Mouse (Mus musculus) Patski (cell line): ENCODE data around the gene Lima1. TPM values are rescaled to one million over a fixed set of nuclear protein-coding genes. Genes with fewer than 3 reads are reported as not detected.
"Not testable (repeated sequence)": the region's sequence is repeated elsewhere in the genome, so short reads cannot be mapped to it uniquely, and the experiment has no call there.

Source experiments
- ATAC-seq: fragments of 100-300 bp; one replicate; pipeline ENCODE4 v1.8.0; 2021
- CTCF ChIA-PET: fragments of 350-600 bp; sonication (Branson Sonifier 250); formaldehyde crosslinking; loops from one replicate; lab custom pipeline; 2022; ENCODE audit warnings: inconsistent platforms; lab: Charles Lee
- POLR2A ChIA-PET: fragments of 350-600 bp; sonication (Branson Sonifier 250); formaldehyde crosslinking; loops from one replicate; lab custom pipeline; 2022; ENCODE audit warnings: antibody characterized with exemption, inconsistent platforms; lab: Charles Lee
- DNase-seq: peaks from one replicate; pipeline ENCODE4 v3.0.0-alpha.2; 2011; ENCODE audit warnings: low read depth, low spot score
- H3K27me3 ChIP-seq: fragments of 371-371 bp; one replicate; pipeline ENCODE4 v1.5.1; 2021
- CTCF ChIP-seq: fragments of 100-300 bp; IDR thresholded peaks from one replicate; pipeline ENCODE4 v1.5.1; 2021
- in situ Hi-C: fragments of 300-500 bp; cut with MboI; formaldehyde crosslinking; loops from 3 replicates; pipeline ENCODE4 v1.11.1; 2018; ENCODE audit warnings: low pct_unique_long_range_greater_than_20kb, mixed read lengths
- polyA plus RNA-seq: library from polyadenylated mRNA; unstranded; gene quantifications from one replicate; pipeline ENCODE4 v1.2.3, GENCODE M21; 2021

The Lima1 gene
- polyA plus RNA-seq, 1 experiment from 2014 or later = 140 TPM

- POLR2A ChIA-PET = no interaction called here
- CTCF ChIA-PET = interaction anchor here (1.0 to 3.4 kb wide), 6 partner anchors 12 to 88 kb away, joined by 3 to 33 read pairs (median 6); no protein-coding TSS in a partner anchor
- ATAC-seq (no peak), DNase-seq (no peak)
- in situ Hi-C loops = loop anchor here (10.0 to 25.0 kb wide), 2 partner anchors 308 to 416 kb away; partner anchors contain the start of gene Aqp5
- no peak for TF ChIP-seq CTCF
- H3K27me3 ChIP-seq = no peaks in the 10 kb centered on the region
These were observed 28.0 kb upstream of the Lima1 start for GRCm38 (mm10) chr15:99903227-99903626.

DNA sequence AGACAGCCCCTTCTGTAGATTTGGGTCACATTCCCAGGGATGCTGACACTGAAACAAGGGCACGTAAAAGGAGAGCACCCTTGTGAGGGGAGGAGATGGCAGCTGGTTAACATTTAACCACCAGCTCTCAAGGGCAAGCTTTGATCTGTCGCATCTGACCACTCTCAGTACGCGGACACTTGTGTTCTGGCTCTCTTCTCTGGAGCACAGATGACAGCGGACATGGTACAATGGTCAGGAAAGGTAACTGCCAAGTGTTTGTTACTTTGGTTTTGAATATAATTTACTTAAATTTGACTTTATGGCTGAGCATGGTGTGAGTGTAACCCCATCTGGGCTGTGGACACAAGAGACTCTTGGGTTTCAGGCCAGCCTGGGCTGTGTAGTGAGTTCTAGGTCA, 27.5 kb upstream of the Lima1 start:
- no peak for TF ChIP-seq CTCF
- in situ Hi-C loops = loop anchor here (10.0 to 25.0 kb wide), 2 partner anchors 308 to 415 kb away; partner anchors contain the start of gene Aqp5
- CTCF ChIA-PET = interaction anchor here (0.8 to 3.4 kb wide), 6 partner anchors 12 to 87 kb away, joined by 3 to 33 read pairs (median 6); no protein-coding TSS in a partner anchor
- DNase-seq (no peak), ATAC-seq (no peak)
- POLR2A ChIA-PET = interaction anchor here (1.5 kb wide), 1 partner anchor 83 kb away, joined by 4 read pairs; no protein-coding TSS in a partner anchor
- no peaks in the 10 kb centered on the region for H3K27me3 ChIP-seq

- peak; percentile 56 for TF ChIP-seq CTCF
- DNase-seq (no peak), ATAC-seq (no peak)
- CTCF ChIA-PET = interaction anchor here (0.8 to 1.1 kb wide), 3 partner anchors 18 to 172 kb away, joined by 3 to 5 read pairs (median 3); partner anchors contain the start of gene Cox14
- H3K27me3 ChIP-seq = no peaks in the 10 kb centered on the region
- POLR2A ChIA-PET = no interaction called here
- in situ Hi-C loops = no loop called here
These were observed 21.4 kb upstream of the Lima1 start for GRCm38 (mm10) chr15:99896621-99897020.

- no peak for TF ChIP-seq CTCF
- no peak for DNase-seq
- ChIA-PET POLR2A (interaction anchor here (0.6 kb wide), 1 partner anchor 22 kb away, joined by 4 read pairs; no protein-coding TSS in a partner anchor), CTCF (interaction anchor here (1.6 to 3.9 kb wide), 3 partner anchors 12 to 44 kb away, joined by 3 to 21 read pairs (median 8); no protein-coding TSS in a partner anchor)
- in situ Hi-C loops = loop anchor here (5.0 kb wide), 1 partner anchor 44 kb away; no protein-coding TSS in a partner anchor
- no peaks in the 10 kb centered on the region for H3K27me3 ChIP-seq
- ATAC-seq = no peak
These were observed 16.1 kb upstream of the Lima1 start for GRCm38 (mm10) chr15:99891355-99891754.

DNA sequence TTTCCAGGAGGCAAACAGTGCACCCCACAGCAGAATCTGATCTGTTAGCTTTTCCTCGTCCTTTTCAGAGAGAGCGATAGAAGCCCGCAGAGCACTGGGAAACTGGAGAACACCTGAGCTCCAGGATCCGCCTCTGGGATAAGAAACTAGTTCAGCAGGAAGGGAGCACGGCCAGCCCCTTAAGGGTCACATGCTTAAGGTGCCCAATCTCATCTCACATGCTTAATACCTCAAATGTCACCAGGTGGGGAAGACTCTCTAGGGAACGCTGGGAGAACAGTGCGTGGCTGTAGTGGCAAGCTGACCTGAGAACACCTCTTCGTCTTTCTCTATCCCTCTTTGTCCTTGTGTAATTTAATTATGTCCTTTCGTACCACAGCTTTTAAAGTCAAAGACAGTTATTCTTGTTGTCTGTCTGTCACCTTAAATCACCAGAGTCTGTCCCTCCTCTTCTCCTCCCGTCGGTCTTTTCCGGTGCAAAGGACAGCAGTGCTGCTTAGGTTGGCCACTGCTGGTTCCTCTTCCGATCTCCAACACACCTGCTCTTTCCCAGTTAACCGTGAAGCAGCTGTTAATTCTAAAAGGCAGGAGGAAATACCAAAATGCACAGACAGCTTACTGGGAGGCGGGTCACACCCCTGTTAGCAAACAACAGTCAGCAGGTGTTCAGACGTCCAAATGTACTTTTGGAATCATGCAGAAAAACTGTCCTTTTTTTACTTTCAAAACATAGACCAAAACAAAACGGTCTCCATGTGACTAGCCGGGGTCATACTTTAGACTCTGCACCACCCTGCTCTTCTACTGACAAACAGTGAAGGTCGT, 15.4 kb upstream of the Lima1 start:
- ChIA-PET CTCF (interaction anchor here (1.6 to 3.9 kb wide), 3 partner anchors 13 to 43 kb away, joined by 3 to 21 read pairs (median 8); no protein-coding TSS in a partner anchor), POLR2A (interaction anchor here (0.6 kb wide), 1 partner anchor 548 kb away, joined by 3 read pairs; no protein-coding TSS in a partner anchor)
- no peak for TF ChIP-seq CTCF
- in situ Hi-C loops = loop anchor here (5.0 kb wide), 1 partner anchor 43 kb away; no protein-coding TSS in a partner anchor
- H3K27me3 ChIP-seq = no peaks in the 10 kb centered on the region
- ATAC-seq (no peak), DNase-seq (no peak)

GRCm38 (mm10) chr15:99889275-99889874, 14.1 kb upstream of the Lima1 start:
- in situ Hi-C loops = no loop called here
- ChIA-PET POLR2A (interaction anchor here (0.6 to 1.0 kb wide), 3 partner anchors 102 to 550 kb away, joined by 3 read pairs; no protein-coding TSS in a partner anchor), CTCF (interaction anchor here (2.2 to 3.9 kb wide), 2 partner anchors 14 to 42 kb away, joined by 8 to 21 read pairs; no protein-coding TSS in a partner anchor)
- no peak for TF ChIP-seq CTCF
- DNase-seq = peak; percentile 35
- no peaks in the 10 kb centered on the region for H3K27me3 ChIP-seq
- ATAC-seq = no peak

DNA sequence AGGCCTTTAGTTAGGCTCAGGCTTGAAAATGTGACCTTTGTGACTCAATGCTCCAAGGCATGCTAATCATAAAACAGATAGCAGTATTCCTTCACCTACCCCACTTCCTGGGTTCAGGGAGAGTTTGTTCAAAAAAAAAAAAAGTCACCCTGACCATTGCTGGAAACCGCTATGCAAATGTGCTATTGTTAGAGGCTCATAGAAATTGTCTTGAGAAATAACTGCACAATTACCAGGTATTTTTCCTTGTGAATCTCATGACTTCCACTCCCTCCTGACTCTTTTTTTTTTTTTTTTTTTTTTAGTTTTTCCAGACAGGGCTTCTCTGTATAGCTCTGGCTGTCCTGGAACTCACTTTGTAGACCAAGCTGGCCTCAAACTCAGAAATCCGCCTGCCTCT, 11.9 kb upstream of the Lima1 start:
- POLR2A ChIA-PET, DNase-seq, CTCF ChIA-PET, ATAC-seq, H3K27me3 ChIP-seq, in situ Hi-C loops: not testable (repeated sequence)

DNA sequence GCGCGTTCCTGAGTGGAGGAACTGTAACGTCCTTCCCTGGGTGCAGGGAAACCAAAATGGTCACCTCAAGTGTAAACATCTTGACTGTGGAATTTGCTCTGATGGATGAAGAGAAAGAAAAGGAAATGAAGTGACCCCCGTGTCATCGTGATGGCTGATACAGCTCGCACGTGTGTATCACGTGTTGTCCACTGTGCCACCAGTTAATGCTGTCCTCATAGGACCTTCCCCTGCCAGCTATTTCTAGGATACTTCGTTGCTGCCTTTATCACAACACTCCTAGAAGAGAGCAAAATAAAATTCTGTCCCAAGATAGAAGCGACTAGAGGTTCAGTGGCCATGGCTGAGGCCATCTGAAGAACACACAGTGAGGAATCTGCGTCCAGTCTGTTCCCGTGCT, 8.8 kb upstream of the Lima1 start:
- DNase-seq = no peak
- in situ Hi-C loops = no loop called here
- no peak for ATAC-seq
- CTCF ChIA-PET = no interaction called here
- H3K27me3 ChIP-seq = no peaks in the 10 kb centered on the region
- no peak for TF ChIP-seq CTCF
- POLR2A ChIA-PET = no interaction called here

DNA sequence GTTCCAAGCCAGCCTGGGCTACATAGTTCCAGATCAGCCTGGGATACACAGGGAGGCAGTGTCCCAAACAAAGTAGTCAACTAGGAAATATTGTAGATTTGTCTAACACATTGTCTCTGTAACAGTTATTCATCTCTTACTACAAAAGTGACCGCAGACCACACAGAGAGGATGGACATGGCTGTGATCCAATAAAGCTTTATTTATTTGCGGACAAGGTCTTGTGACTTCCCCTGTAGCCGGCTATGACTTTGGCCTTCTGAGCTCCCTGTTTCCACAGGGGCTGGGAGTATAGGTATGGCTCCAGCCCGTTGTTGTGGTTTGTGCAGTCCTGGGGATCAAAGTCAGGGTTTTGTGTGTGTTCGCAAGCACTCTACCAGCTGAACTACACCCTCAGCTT, 3.3 kb upstream of the Lima1 start:
- no peak for DNase-seq
- POLR2A ChIA-PET = no interaction called here
- in situ Hi-C loops = no loop called here

More for the DNA sequence above, 3.3 kb upstream of the Lima1 start:
- H3K27me3 ChIP-seq = no peaks in the 10 kb centered on the region
- TF ChIP-seq CTCF = no peak
- no peak for ATAC-seq
- CTCF ChIA-PET = interaction anchor here (1.5 to 2.1 kb wide), 2 partner anchors 18 to 19 kb away, joined by 5 to 6 read pairs; no protein-coding TSS in a partner anchor
